Mouse (Mus musculus) heart, embryonic 13.5 days (tissue): ENCODE data around the gene Scp2. TPM values are rescaled to one million over a fixed set of nuclear protein-coding genes. Genes with fewer than 3 reads are reported as not detected.

Experiments used
- ATAC-seq: fragments of 200-750 bp; cut with Nextera tagmentation; 2 replicates; pipeline ENCODE4 v1.8.0; 2017; ENCODE audit warnings: moderate TSS enrichment; ENCODE audit not compliant: insufficient number of reproducible peaks, low FRiP score, low TSS enrichment; ENCODE audit errors: extremely low read depth
- H3K27ac ChIP-seq: fragments of 300-500 bp; sonication (generic); replicated peaks from 2 replicates; pipeline ENCODE4 v1.5.1; 2015; ENCODE audit warnings: moderate library complexity, mild to moderate bottlenecking, inconsistent platforms
- H3K27me3 ChIP-seq: fragments of 300-500 bp; sonication (generic); replicated peaks from 2 replicates; pipeline ENCODE4 v1.6.1; 2015; ENCODE audit warnings: mild to moderate bottlenecking, inconsistent platforms
- H3K36me3 ChIP-seq: fragments of 300-500 bp; sonication (generic); 2 replicates; pipeline ENCODE4 v1.6.1; 2015; ENCODE audit warnings: mild to moderate bottlenecking, inconsistent platforms
- H3K4me1 ChIP-seq: fragments of 300-500 bp; sonication (generic); 2 replicates; pipeline ENCODE4 v1.6.1; 2015; ENCODE audit warnings: inconsistent platforms
- H3K4me2 ChIP-seq: fragments of 300-500 bp; sonication (generic); 2 replicates; pipeline ENCODE4 v1.6.1; 2015; ENCODE audit warnings: inconsistent platforms, mild to moderate bottlenecking, moderate library complexity
- H3K4me3 ChIP-seq: fragments of 300-500 bp; sonication (generic); 2 replicates; pipeline ENCODE4 v1.5.1; 2015; ENCODE audit warnings: moderate library complexity, mild to moderate bottlenecking, inconsistent platforms
- H3K9ac ChIP-seq: fragments of 300-500 bp; sonication (generic); 2 replicates; pipeline ENCODE4 v1.6.1; 2015; ENCODE audit warnings: inconsistent platforms, mild to moderate bottlenecking, moderate library complexity
- H3K9me3 ChIP-seq: fragments of 300-500 bp; sonication (generic); 2 replicates; pipeline ENCODE4 v1.6.1; 2016; ENCODE audit warnings: inconsistent platforms
- WGBS: fragments of 180-500 bp; shearing (Covaris S2); methylation state at CpG from one replicate; pipeline ENCODE4 v1.1.7; 2015; ENCODE audit warnings: mixed read lengths; 5-methylcytosine and 5-hydroxymethylcytosine counted together
- polyA plus RNA-seq: library from polyadenylated mRNA; unstranded; fragments of >200 nt; fragmentation: Nextera tagmentation; extraction: Ambion mirVana; gene quantifications from 2 replicates; pipeline ENCODE4 v1.2.1, GENCODE M21; 2015

Scp2 gene
- polyA plus RNA-seq, 1 experiment from 2014 or later, result 169 TPM

DNA sequence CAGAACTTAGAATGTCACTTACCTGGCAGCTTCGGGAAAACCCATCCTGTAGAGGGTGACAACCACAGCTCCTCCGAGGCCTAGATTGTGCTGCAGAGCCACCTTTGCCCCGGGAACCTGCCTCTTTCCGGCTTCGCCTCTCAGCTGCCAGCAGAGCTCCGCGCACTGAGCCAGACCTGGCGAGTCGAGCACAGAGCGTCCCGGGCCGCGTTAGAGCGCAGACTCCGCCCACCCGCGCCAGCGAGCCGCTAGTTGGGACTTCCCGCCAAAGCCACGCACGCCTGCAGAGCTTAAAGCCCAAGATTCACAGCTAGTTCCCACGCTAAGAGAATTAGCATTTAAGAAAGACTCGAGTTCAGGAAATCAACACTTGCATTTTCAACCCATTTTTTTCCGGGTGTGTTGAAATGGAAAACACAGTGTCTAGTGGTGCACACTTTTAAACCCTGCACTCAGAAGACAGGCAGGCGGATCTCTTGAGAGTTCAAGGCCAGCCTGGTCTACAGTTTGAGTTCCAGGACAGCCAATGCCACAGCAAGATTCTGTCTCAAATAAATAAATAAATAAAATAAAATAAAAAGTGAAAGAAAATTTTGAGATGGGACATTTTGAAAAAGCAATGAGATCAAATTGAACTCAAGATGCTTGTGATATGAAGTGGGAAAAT is 73.4 kb downstream of the Scp2 start:
- peak; percentile 84; the same call in 1 of the 2 replicates for ATAC-seq
- peak overlapping the region; percentile 61 for H3K4me3 ChIP-seq
- peaks cover 18% of the 10 kb centered on the region for H3K36me3 ChIP-seq
- peak overlapping the region; percentile 85 for H3K9ac ChIP-seq
- WGBS, result 3% methylated on average over 26 of the region's 26 CpGs
- peak overlapping the region; percentile 38; the same call in 1 of the 2 replicates for H3K27ac ChIP-seq
- peaks cover 15% of the 10 kb centered on the region for H3K4me1 ChIP-seq
- H3K4me2 ChIP-seq, result peak overlapping the region; percentile 86
- no peaks in the 10 kb centered on the region for H3K9me3 ChIP-seq
- no peaks in the 10 kb centered on the region for H3K27me3 ChIP-seq

DNA sequence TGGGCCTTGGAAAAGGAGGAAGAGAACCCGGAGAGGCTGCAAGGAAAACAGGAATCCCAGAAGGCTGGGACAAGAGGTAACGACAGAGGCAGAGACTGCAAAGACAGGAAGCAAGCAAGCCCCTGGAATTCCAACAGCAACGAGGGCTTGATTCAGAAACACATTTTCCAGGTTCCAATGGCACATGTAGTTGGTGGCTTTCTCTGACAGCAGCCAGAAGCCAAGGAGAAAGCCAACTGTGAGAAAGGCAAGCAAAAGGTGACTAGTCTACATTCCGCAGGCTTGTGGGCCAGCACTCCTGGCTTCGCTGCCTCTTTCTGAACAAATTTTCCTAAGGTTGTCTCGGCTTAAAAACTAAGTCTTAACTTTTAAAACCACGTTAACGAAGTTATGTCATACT is 74.1 kb downstream of the Scp2 start:
- no peak for ATAC-seq
- Histone ChIP-seq H3K4me3 (peak overlapping the region; percentile 61), H3K36me3 (peaks cover 24% of the 10 kb centered on the region), H3K9ac (peak overlapping the region; percentile 85), H3K9me3 (no peaks in the 10 kb centered on the region), H3K4me2 (peak overlapping the region; percentile 86), H3K27me3 (no peaks in the 10 kb centered on the region), H3K27ac (peak overlapping the region; percentile 38; the same call in 1 of the 2 replicates), H3K4me1 (peaks cover 15% of the 10 kb centered on the region)
- WGBS, result 9% methylated on average over 8 of the region's 8 CpGs

DNA sequence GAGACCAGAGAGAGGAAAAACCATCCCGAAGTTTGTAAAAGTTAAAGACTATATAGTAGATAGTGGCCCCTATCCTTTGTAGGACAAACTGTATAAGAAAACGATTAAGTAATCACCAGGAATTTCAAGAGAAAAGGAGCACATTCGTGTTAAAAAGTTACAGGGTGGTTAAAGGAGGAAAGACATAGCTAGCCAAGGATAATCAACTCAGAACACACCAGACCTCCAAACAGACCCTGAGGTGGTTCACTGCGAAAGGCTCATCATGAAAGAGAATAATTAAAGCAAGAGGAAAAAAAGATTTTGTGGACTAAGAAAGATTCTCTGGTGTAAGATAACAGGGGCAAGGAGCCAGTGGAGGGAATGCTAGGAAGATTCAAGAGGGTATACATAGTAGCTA is 74.5 kb downstream of the Scp2 start:
- Histone ChIP-seq H3K9me3 (no peaks in the 10 kb centered on the region), H3K27ac (peak overlapping the region; percentile 38; the same call in 1 of the 2 replicates), H3K4me2 (peak overlapping the region; percentile 86), H3K36me3 (peaks cover 28% of the 10 kb centered on the region), H3K4me3 (peak overlapping the region; percentile 61), H3K4me1 (peaks cover 19% of the 10 kb centered on the region), H3K9ac (peak overlapping the region; percentile 85), H3K27me3 (no peaks in the 10 kb centered on the region)
- no peak for ATAC-seq
- WGBS, result 53% methylated on average over 4 of the region's 4 CpGs

DNA sequence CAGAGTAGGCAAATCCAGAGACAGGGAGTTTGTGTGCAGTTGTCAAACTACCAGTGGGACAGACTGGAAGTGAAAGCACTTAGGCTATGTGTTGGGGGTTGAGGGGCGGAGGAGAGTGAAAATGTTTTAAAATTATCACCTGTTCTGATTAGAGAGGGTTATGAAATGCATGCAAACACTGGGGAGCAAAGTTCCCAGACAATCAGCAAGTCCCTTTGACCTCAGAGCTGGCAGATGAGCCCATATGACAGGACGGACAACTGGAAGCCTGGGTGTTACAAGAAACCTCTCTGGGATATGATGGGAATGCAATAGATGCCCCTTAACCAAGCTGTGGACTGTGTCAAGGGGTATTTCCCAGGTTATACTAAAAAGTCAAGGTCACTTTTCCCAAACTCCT is 76.7 kb downstream of the Scp2 start:
- H3K27ac ChIP-seq, result no peak overlapping the region
- no peak for ATAC-seq
- 85% methylated on average over 2 of the region's 2 CpGs for WGBS

DNA sequence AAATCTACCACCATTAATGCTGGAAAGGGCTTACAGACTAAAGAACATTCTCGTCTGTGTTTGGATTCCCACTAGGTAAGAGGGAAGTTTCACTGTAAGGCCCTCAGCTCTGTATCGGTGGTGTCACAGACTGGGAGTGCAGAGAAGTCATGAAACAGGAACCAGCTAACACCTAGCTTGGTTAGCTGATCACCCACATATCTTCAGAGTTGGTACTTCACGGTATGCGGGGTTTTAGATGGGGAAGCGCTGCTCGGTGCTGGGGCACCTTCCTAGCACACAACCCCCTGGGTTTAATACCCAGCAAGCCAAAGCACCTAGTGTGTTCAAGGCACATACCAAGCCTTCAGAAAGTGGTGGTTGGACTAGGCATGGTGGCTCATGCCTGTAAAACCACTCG is 77.5 kb downstream of the Scp2 start:
- Histone ChIP-seq H3K27me3 (no peaks in the 10 kb centered on the region), H3K4me3 (no peak overlapping the region), H3K9ac (no peak overlapping the region), H3K36me3 (peaks cover 49% of the 10 kb centered on the region), H3K27ac (no peak overlapping the region), H3K4me2 (no peak overlapping the region), H3K4me1 (peaks cover 23% of the 10 kb centered on the region), H3K9me3 (no peaks in the 10 kb centered on the region)
- WGBS, result 87% methylated on average over 7 of the region's 7 CpGs
- no peak for ATAC-seq

More for the DNA sequence above, 76.7 kb downstream of the Scp2 start:
- Histone ChIP-seq H3K27me3 (no peaks in the 10 kb centered on the region), H3K4me1 (peaks cover 23% of the 10 kb centered on the region), H3K4me3 (no peak overlapping the region), H3K9ac (no peak overlapping the region), H3K36me3 (peaks cover 41% of the 10 kb centered on the region), H3K9me3 (no peaks in the 10 kb centered on the region), H3K4me2 (no peak overlapping the region)

DNA sequence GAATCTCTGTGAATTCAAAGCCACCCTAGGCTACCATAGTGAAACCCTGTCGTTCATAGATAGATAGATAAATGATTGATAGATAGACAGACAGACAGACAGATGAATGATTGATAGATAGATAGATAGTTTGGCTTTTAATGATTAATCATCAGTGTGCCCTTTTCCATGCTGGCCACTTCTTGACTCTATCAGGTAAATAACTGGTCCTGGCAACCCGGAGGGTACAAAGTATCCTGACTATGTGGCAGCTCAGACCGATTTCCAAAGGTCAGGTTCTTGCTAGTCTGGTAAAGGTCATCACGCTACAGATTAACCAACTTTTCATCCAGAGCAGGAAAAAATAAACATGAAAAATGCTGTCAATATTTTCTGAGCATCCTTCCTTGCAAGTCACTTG is 78.2 kb downstream of the Scp2 start:
- Histone ChIP-seq H3K27me3 (no peaks in the 10 kb centered on the region), H3K27ac (no peak overlapping the region), H3K4me1 (peaks cover 22% of the 10 kb centered on the region), H3K36me3 (peaks cover 54% of the 10 kb centered on the region), H3K4me3 (no peak overlapping the region), H3K9me3 (no peaks in the 10 kb centered on the region), H3K4me2 (no peak overlapping the region), H3K9ac (no peak overlapping the region)
- ATAC-seq, result no peak
- whole genome bisulfite sequencing, result 82% methylated on average over 4 of the region's 4 CpGs

DNA sequence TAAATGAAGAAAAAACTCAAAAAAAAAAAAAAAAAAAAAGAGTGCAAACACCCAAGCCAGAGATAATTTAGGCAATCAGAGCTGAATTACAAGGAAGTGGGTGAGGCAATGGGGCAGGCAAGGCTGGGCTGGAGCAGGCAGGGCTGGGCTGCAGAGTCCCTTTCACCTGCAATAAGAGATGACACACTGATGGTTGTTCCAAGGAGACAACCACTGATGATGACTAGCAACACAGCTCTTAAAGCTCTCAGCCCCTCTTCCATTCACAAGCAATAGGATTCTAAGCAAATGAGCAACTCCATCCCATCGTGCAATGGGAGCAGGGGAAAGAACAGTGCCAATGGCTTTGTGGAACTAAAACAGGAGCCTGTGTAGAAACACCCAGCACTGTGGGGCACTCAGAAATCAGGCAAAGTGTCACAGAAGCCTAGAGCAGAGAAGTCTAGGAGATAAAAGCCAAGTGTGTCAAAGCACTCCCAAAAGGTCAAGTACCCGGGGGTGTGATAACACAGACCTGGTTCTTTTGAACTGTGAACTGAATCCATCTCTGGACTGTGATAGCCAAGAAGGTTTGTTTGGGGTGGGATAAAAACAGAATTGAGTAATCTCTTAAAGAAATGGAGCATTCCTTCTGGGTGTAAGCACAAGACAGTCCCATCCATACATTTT is 79.5 kb downstream of the Scp2 start:
- no peak overlapping the region for H3K4me2 ChIP-seq
- no peak overlapping the region for H3K4me3 ChIP-seq
- H3K9me3 ChIP-seq, result no peaks in the 10 kb centered on the region
- H3K27ac ChIP-seq, result no peak overlapping the region
- peaks cover 63% of the 10 kb centered on the region for H3K36me3 ChIP-seq
- no peak overlapping the region for H3K9ac ChIP-seq
- H3K4me1 ChIP-seq, result peaks cover 16% of the 10 kb centered on the region
- no peak for ATAC-seq
- no peaks in the 10 kb centered on the region for H3K27me3 ChIP-seq
- WGBS, result 27% methylated on average over 2 of the region's 2 CpGs

DNA sequence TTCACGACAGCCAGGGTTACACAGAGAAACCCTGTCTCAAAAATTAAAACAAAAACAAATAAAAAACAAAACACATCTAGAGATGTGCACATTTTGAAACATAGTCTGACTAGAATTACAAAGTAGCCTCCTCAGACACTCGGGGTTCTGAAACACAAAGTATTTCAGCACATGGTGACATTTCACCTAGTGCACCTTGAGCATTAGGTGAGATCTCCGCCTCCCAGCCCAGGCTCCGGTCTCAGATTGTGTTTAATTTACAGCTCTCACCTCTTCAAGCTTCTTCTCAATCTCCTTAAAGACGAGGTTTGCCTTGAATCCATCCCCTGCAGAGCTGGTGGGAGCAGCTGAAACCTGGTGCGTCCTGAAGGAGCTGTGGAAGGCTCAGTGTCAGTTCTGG is 81.2 kb downstream of the Scp2 start:
- WGBS, result 75% methylated on average over 6 of the region's 6 CpGs
- H3K36me3 ChIP-seq, result peaks cover 80% of the 10 kb centered on the region

DNA sequence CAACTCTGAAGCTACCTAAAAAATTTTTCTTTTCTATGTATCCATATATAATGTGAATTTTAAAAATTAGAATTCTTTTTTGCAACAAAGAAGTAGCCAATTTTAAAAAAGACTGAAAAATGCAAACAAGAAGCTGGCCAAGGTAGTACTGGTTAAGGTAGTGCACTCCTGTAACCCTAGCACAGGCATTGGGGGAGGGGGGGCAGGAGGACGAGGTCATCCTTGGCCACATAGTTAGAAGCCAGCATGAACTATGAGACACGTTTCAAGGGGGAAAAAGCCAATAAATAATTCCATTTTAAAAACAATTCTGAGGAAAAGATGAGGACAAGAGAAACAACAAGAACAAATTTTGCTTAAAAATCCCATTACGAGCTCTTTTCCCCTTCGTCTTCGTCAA is 82.3 kb downstream of the Scp2 start:
- no peaks in the 10 kb centered on the region for H3K27me3 ChIP-seq
- H3K27ac ChIP-seq, result no peak overlapping the region
- no peak for ATAC-seq
- no peak overlapping the region for H3K9ac ChIP-seq
- no peaks in the 10 kb centered on the region for H3K9me3 ChIP-seq
- 90% methylated on average over 5 of the region's 5 CpGs for WGBS
- no peak overlapping the region for H3K4me2 ChIP-seq
- peaks cover 14% of the 10 kb centered on the region for H3K4me1 ChIP-seq
- no peak overlapping the region for H3K4me3 ChIP-seq
- H3K36me3 ChIP-seq, result peaks cover 74% of the 10 kb centered on the region

More for the DNA sequence above, 81.2 kb downstream of the Scp2 start:
- H3K27me3 ChIP-seq, result no peaks in the 10 kb centered on the region
- no peak overlapping the region for H3K4me3 ChIP-seq
- H3K4me1 ChIP-seq, result peaks cover 8% of the 10 kb centered on the region
- no peak for ATAC-seq
- no peak overlapping the region for H3K9ac ChIP-seq
- H3K9me3 ChIP-seq, result no peaks in the 10 kb centered on the region
- no peak overlapping the region for H3K27ac ChIP-seq
- no peak overlapping the region for H3K4me2 ChIP-seq

DNA sequence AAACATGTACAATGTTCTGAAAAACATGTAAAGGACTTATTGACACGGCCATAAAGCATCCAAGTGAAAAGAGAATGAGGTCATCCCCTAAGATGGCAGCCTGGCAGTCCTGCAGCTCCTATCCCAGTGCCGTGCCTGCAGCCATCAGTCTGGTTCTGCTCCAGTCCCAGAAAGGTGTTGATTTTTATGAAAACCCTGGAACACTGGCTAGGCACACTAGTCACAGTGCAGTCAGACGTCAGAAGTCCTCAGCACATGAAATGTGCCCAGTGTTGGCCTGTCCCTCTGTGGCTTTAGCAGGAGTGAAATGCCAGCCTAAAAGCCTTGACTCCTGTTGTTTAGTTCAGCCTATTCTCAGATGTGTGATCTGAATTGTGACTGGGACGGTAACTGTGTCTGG is 84.0 kb downstream of the Scp2 start:
- no peaks in the 10 kb centered on the region for H3K27me3 ChIP-seq
- no peak overlapping the region for H3K4me2 ChIP-seq
- H3K4me3 ChIP-seq, result no peak overlapping the region
- no peaks in the 10 kb centered on the region for H3K9me3 ChIP-seq
- no peak overlapping the region for H3K27ac ChIP-seq
- peaks cover 14% of the 10 kb centered on the region for H3K4me1 ChIP-seq
- 73% methylated on average over 4 of the region's 4 CpGs for WGBS
- no peak for ATAC-seq
- peaks cover 71% of the 10 kb centered on the region for H3K36me3 ChIP-seq
- H3K9ac ChIP-seq, result no peak overlapping the region

DNA sequence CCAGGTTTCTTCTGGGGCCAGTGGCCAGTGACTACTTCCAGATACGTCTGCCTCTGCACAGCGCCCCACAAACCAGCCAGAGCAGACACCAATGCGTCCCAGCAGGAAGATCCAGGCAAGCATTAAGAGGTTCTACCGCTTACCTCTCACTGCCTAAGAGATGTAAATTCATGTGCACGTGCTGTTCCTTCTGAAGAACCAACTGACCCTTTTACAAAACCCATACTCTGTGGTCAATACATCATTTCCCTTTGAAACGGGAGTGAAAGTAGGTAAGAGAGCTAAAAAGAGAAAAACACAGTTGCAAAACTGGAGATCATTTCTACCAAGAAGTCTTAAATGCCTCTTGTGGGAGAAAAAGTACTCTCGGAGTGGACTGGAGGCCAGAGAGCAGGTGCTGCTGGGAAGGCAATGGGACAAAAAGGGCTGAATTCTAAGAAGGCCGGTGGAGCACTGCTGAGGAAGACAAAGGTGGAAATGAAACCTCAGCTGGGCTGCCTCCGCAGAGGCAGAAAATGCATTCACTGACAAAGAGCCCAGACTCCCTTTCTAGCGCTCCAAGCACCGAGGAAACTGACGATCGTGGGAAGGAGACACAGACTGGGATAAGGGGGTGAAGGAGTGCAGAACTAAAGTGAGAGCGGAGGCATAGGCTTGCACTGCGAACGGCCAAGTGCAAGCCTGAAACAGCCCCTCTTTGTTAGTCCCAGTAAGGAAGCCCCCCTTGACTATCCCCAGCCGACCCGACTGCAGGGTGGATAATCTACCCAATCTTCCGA is 85.0 kb downstream of the Scp2 start:
- ATAC-seq, result no peak
- Histone ChIP-seq H3K4me2 (no peak overlapping the region), H3K9me3 (no peaks in the 10 kb centered on the region), H3K9ac (no peak overlapping the region), H3K36me3 (peaks cover 74% of the 10 kb centered on the region), H3K4me1 (peaks cover 6% of the 10 kb centered on the region), H3K4me3 (no peak overlapping the region), H3K27ac (no peak overlapping the region), H3K27me3 (no peaks in the 10 kb centered on the region)
- WGBS, result 81% methylated on average over 19 of the region's 19 CpGs
